Mouse (Mus musculus): ENCODE results near the gene Commd2. TPM values are rescaled to one million over a fixed set of nuclear protein-coding genes. Genes with fewer than 3 reads are reported as not detected.

The Commd2 gene
- total RNA-seq, 2 experiments from 2014 or later: 21.8 to 22.9 TPM

GRCm38 (mm10) chr3:57612430-57612997, 39.0 kb downstream of the Commd2 start:
- no peak for TF ChIP-seq CTCF (IDR thresholded peaks at IDR 0.05)
- Histone ChIP-seq H3K27ac (no peak overlapping the region), H3K4me3 (no peak overlapping the region)
- intact Hi-C loops (cut with DNase I): no loop called here
- no peak for DNase-seq (ENCODE audit: extremely low spot score in 1 of 2, low spot score in 2 of 2)

GRCm38 (mm10) chr3:57611776-57612175, 39.7 kb downstream of the Commd2 start:
- intact Hi-C loops (cut with DNase I): no loop called here
- DNase-seq (ENCODE audit: extremely low spot score in 1 of 2, low spot score in 2 of 2): no peak
- no peak for TF ChIP-seq CTCF (IDR thresholded peaks at IDR 0.05)
- H3K4me3 ChIP-seq: no peak overlapping the region
- H3K27ac ChIP-seq: no peak overlapping the region

DNA sequence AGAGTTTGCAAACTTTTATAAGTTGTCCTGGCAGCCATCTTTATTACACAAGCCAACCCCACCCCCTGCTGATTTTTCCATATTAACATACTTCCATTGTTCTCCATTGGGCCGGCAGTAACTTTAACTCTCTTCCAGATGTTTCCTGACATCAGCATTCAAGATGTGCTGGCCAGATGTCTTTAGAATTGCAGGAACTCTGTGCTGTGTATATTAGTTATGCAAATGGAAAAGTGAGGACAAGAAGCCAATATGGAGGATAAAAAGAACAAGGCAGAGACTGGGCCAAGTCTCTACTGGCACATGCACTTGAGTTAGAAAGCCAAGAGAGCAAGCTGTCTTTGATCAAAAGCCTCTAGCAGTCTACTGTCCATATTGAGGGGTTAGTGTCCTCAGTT, 46.9 kb downstream of the Commd2 start:
- no peak for DNase-seq (ENCODE audit: extremely low spot score in 1 of 2, low spot score in 2 of 2)
- no peak for TF ChIP-seq CTCF (IDR thresholded peaks at IDR 0.05)
- H3K4me3 ChIP-seq: no peak overlapping the region
- H3K27ac ChIP-seq: no peak overlapping the region
- intact Hi-C loops (cut with DNase I): no loop called here

- intact Hi-C loops (cut with DNase I): no loop called here
- TF ChIP-seq CTCF (IDR thresholded peaks at IDR 0.05): no peak
- DNase-seq (ENCODE audit: extremely low spot score in 1 of 2, low spot score in 2 of 2): no peak
- H3K4me3 ChIP-seq: no peak overlapping the region
- H3K27ac ChIP-seq: no peak overlapping the region
Observed at GRCm38 (mm10) chr3:57603891-57604617, 47.5 kb downstream of the Commd2 start.

- DNase-seq (ENCODE audit: extremely low spot score in 1 of 2, low spot score in 2 of 2): no peak
- Histone ChIP-seq H3K4me3 (no peak overlapping the region), H3K27ac (no peak overlapping the region)
- intact Hi-C loops (cut with DNase I): no loop called here
- TF ChIP-seq CTCF (IDR thresholded peaks at IDR 0.05): no peak
Observed at GRCm38 (mm10) chr3:57602610-57603009, 48.9 kb downstream of the Commd2 start.

DNA sequence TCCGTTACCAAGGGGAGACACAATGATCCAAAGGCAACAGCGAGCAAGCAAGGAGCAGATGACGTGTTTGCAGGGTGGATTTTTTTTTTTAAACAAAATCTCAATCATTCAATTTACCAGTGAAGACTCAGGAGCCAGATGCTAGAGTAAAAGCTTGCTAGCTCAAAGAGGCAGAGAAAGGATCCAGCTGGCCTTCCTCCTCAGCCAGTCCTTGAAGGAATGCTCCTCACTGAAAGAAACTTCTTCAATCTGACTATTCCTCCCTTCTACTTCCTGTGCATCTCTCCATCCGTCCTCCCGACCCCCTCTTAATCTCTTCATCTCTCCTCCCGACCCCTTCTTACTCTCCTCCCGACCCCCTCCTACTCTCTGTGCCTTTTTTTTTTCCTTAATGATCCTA, 54.9 kb downstream of the Commd2 start:
- DNase-seq (ENCODE audit: extremely low spot score in 1 of 2, low spot score in 2 of 2): no peak
- intact Hi-C loops (cut with DNase I): no loop called here

GRCm38 (mm10) chr3:57595506-57595905, 56.0 kb downstream of the Commd2 start:
- H3K27ac ChIP-seq: no peak overlapping the region
- intact Hi-C loops (cut with DNase I): no loop called here
- no peak for TF ChIP-seq CTCF (IDR thresholded peaks at IDR 0.05)
- H3K4me3 ChIP-seq: no peak overlapping the region
- no peak for DNase-seq (ENCODE audit: extremely low spot score in 1 of 2, low spot score in 2 of 2)

More for the DNA sequence above, 54.9 kb downstream of the Commd2 start:
- TF ChIP-seq CTCF (IDR thresholded peaks at IDR 0.05): no peak
- H3K4me3 ChIP-seq: no peak overlapping the region
- no peak overlapping the region for H3K27ac ChIP-seq

Small RNA genes within 50 kb of the gene (microRNA-seq; reads per million reads assigned to microRNA genes)
- gene Mir6377: 0 reads per million in 2 experiments

Other genes with a start within 250 kb of the Commd2 start
- gene Tm4sf4, start 226.4 kb downstream of the Commd2 start, total RNA-seq (2021): not detected
- 10 to 100 TPM; 12.0 to 12.4 TPM for gene Wwtr1, start 75.8 kb downstream of the Commd2 start, total RNA-seq (2021)
- gene Ankub1, start 41.1 kb upstream of the Commd2 start, total RNA-seq (2021): 1 to 10 TPM; 1.1 to 1.3 TPM
- 10 to 100 TPM; 93.7 to 94.2 TPM for gene Rnf13, start 84.3 kb upstream of the Commd2 start, total RNA-seq (2021)
- gene Pfn2, start 196.4 kb upstream of the Commd2 start, total RNA-seq (2021): 100 to 1,000 TPM; 463 to 512 TPM

Measured in left cerebral cortex, adult 2 months (tissue).